Mouse (Mus musculus) c-Kit-negative CD71-positive TER-119-positive erythroid progenitor cells, embryonic 14.5 days (primary cell): ENCODE results near the gene 1700016D06Rik.

Experiments
- DNase-seq: peaks from one replicate; pipeline ENCODE4 v3.0.0-alpha.2; 2013; ENCODE audit warnings: low read depth, low spot score

1700016D06Rik gene

GRCm38 (mm10) chr8:11701033-11701362, at the start of gene 1700016D06Rik:
Gene 1700016D06Rik (minus strand): TSS chr8:11701063.
- DNase-seq = no peak

- DNase-seq = no peak
Observed at GRCm38 (mm10) chr8:11749472-11749871, 48.6 kb upstream of the 1700016D06Rik start.

GRCm38 (mm10) chr8:11746850-11747600, 46.2 kb upstream of the 1700016D06Rik start:
- no peak for DNase-seq

- no peak for DNase-seq
Observed at GRCm38 (mm10) chr8:11743580-11743979, 42.7 kb upstream of the 1700016D06Rik start.

- DNase-seq = no peak
Observed at GRCm38 (mm10) chr8:11740857-11741256, 40.0 kb upstream of the 1700016D06Rik start.

- no peak for DNase-seq
Observed at GRCm38 (mm10) chr8:11739082-11739481, 38.2 kb upstream of the 1700016D06Rik start.

- no peak for DNase-seq
Observed at GRCm38 (mm10) chr8:11737096-11737495, 36.2 kb upstream of the 1700016D06Rik start.

GRCm38 (mm10) chr8:11735672-11736235, 34.9 kb upstream of the 1700016D06Rik start:
- DNase-seq = no peak

- no peak for DNase-seq
Observed at GRCm38 (mm10) chr8:11730271-11730940, 29.5 kb upstream of the 1700016D06Rik start.

GRCm38 (mm10) chr8:11728482-11729295, 27.8 kb upstream of the 1700016D06Rik start:
- DNase-seq = no peak

GRCm38 (mm10) chr8:11727651-11728481, 27.0 kb upstream of the 1700016D06Rik start, which contains the start of gene Arhgef7:
Gene Arhgef7 (plus strand): TSS chr8:11727721.
- DNase-seq = no peak

GRCm38 (mm10) chr8:11727273-11727650, 26.4 kb upstream of the 1700016D06Rik start:
- DNase-seq = no peak

GRCm38 (mm10) chr8:11717194-11717593, 16.3 kb upstream of the 1700016D06Rik start:
- DNase-seq = no peak

GRCm38 (mm10) chr8:11712244-11712643, 11.4 kb upstream of the 1700016D06Rik start:
- DNase-seq = peak; percentile 12

- no peak for DNase-seq
Observed at GRCm38 (mm10) chr8:11710415-11710814, 9.6 kb upstream of the 1700016D06Rik start.

GRCm38 (mm10) chr8:11709542-11709941, 8.7 kb upstream of the 1700016D06Rik start:
- DNase-seq = no peak

- no peak for DNase-seq
Observed at GRCm38 (mm10) chr8:11708815-11709214, 8.0 kb upstream of the 1700016D06Rik start.

GRCm38 (mm10) chr8:11707701-11708100, 6.8 kb upstream of the 1700016D06Rik start:
- DNase-seq = no peak

- DNase-seq = no peak
Observed at GRCm38 (mm10) chr8:11705818-11706217, 5.0 kb upstream of the 1700016D06Rik start.

- DNase-seq = no peak
Observed at GRCm38 (mm10) chr8:11704716-11705420, 4.0 kb upstream of the 1700016D06Rik start.
